Mouse (Mus musculus) lung, postnatal 0 days (tissue): Measurements from ENCODE around the gene Dok1.
A peak's percentile ranks its signal among the peaks of the same experiment; 100 is the strongest.

Experiments used
- CTCF ChIP-seq: IDR thresholded peaks from 2 replicates; pipeline ENCODE4 v1.5.1; 2016; ENCODE audit warnings: antibody characterized with exemption, mild to moderate bottlenecking
- EP300 ChIP-seq: IDR thresholded peaks from 2 replicates; pipeline ENCODE4 v1.6.1; 2016; ENCODE audit warnings: antibody characterized with exemption, mild to moderate bottlenecking, control low read depth

DNA sequence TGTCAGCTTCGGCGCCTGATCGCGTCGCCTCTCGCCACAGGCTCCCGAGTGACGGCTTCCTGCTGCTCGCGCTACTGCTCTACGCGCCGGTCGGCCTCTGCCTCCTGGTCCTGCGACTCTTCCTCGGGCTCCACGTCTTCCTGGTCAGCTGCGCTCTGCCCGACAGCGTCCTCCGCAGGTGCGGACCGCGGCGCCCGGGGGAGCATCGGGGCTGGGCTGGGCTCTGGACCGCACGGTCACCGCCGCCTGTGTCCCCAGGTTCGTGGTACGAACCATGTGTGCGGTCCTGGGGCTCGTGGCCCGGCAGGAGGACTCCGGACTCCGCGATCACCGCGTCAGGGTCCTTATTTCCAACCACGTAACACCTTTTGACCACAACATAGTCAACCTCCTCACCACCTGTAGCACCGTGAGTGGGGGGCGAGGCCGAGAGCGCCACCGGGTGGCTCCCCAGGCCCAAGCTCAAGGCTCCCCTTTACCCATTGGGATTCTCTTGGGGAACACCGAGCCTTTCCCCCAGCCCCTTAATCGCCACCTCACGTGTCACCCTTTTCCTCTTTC lies 21.7 kb upstream of the Dok1 start, which contains the start of gene Htra2:
- TF ChIP-seq CTCF (peak; percentile 63), EP300 (no peak)
